Mouse (Mus musculus) CH12.LX (cell line): ENCODE measurements around the gene Tor1a.

Experiments used
- BHLHE40 ChIP-seq: IDR thresholded peaks from 2 replicates; pipeline ENCODE4 v1.6.1; 2011; ENCODE audit warnings: mild to moderate bottlenecking, low read depth, low read length, improper control_type of control experiment
- CHD2 ChIP-seq: IDR thresholded peaks from 2 replicates; pipeline ENCODE4 v1.6.1; 2011; ENCODE audit warnings: low read length, improper control_type of control experiment
- CTCF ChIP-seq, 2 experiments: IDR thresholded peaks in 1 of 2; conservative IDR thresholded peaks in 1 of 2; 2 replicates each; pipeline ENCODE4 v1.5.1; 2011 to 2012; ENCODE audit warnings: low read depth in 2 of 2, low read length in 2 of 2, improper control_type of control experiment in 1 of 2, inconsistent platforms in 1 of 2, mild to moderate bottlenecking in 1 of 2, moderate library complexity in 1 of 2
- ETS1 ChIP-seq: conservative IDR thresholded peaks from 2 replicates; pipeline ENCODE4 v1.6.1; 2012; ENCODE audit warnings: low read depth, mild to moderate bottlenecking, inconsistent platforms, low read length, improper control_type of control experiment, moderate library complexity
- JUN ChIP-seq: IDR thresholded peaks from 2 replicates; pipeline ENCODE4 v1.6.1; 2011; ENCODE audit warnings: low read depth, mild to moderate bottlenecking, low read length, improper control_type of control experiment, moderate library complexity; ENCODE audit not compliant: insufficient read depth
- POLR2A ChIP-seq: IDR thresholded peaks from 2 replicates; pipeline ENCODE4 v1.6.1; 2011; ENCODE audit warnings: low read depth, mild to moderate bottlenecking, improper control_type of control experiment, low read length
- POLR2AphosphoS2 ChIP-seq: IDR thresholded peaks from 2 replicates; pipeline ENCODE4 v1.6.1; 2011; ENCODE audit warnings: low read depth, low read length, improper control_type of control experiment
- SIN3A ChIP-seq: IDR thresholded peaks from 2 replicates; pipeline ENCODE4 v1.6.1; 2012; ENCODE audit warnings: low read length, improper control_type of control experiment, inconsistent platforms
- UBTF ChIP-seq: IDR thresholded peaks from 2 replicates; pipeline ENCODE4 v1.6.1; 2012; ENCODE audit warnings: low read depth, mild to moderate bottlenecking, inconsistent platforms, low read length, improper control_type of control experiment, moderate library complexity

- TF ChIP-seq CTCF (conservative IDR thresholded peaks at IDR 0.05 in 1 of 2, IDR thresholded peaks at IDR 0.05 in 1 of 2; ENCODE audit: low read depth in 2 of 2, low read length in 2 of 2) (no peak; a peak in 1 of 4 replicates), ETS1 (no peak), UBTF (no peak), BHLHE40 (no peak), CHD2 (no peak), POLR2A (peak; percentile 87), JUN (no peak), POLR2AphosphoS2 (0 out of 2 replicates have a peak, but pooled peaks have one; percentile 64), SIN3A (peak; percentile 83)
Measured at GRCm38 (mm10) chr2:30928893-30929482, 38.7 kb downstream of the Tor1a start.
